Mouse (Mus musculus) olfactory bulb, adult 2 months (tissue): Measurements from ENCODE around the gene Galnt7.

Source experiments
- CTCF ChIP-seq: fragments of 200-500 bp; IDR thresholded peaks from 2 replicates; pipeline ENCODE4 v1.5.1; 2012; ENCODE audit warnings: low read depth, mild to moderate bottlenecking, low read length, moderate library complexity; ENCODE audit not compliant: insufficient read depth
- POLR2A ChIP-seq: fragments of 200-500 bp; IDR thresholded peaks from 2 replicates; pipeline ENCODE4 v1.6.1; 2012; ENCODE audit warnings: mild to moderate bottlenecking, low read depth, low read length, moderate library complexity; ENCODE audit not compliant: insufficient read depth

- TF ChIP-seq CTCF (no peak), POLR2A (no peak)
Observed at GRCm38 (mm10) chr8:57651689-57652455, 960 bp downstream of the Galnt7 start.
